Mouse (Mus musculus) cerebellum, postnatal 36 days (tissue): ENCODE data around the gene Nfatc3.

Source experiments
- DNase-seq, 2 experiments: peaks; one replicate each; pipeline ENCODE4 v3.0.0; 2021 to 2022; ENCODE audit warnings: mixed read lengths in 2 of 2

Nfatc3 gene

GRCm38 (mm10) chr8:106059613-106060371 is 1.2 kb downstream of the Nfatc3 start:
- DNase-seq = no peak

DNA sequence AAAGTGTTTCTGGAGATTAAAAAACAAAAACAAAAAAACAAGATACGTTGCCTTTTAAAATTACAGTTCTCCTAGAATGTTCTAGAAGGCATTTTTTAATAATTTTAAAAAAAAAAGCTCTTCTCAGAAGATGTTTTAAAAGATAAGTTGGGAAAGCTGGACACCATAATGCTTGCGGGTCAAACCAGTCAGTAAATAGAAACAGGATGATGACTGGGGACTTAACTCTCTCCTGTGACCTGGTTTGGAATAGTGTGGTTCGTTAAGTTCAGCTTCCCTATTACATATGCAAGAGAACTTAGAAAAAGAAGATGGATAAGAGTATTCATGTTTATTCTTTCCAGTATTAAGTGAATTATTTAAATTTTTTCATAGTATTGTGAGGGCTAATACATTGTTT is 1.9 kb downstream of the Nfatc3 start:
- DNase-seq = no peak

DNA sequence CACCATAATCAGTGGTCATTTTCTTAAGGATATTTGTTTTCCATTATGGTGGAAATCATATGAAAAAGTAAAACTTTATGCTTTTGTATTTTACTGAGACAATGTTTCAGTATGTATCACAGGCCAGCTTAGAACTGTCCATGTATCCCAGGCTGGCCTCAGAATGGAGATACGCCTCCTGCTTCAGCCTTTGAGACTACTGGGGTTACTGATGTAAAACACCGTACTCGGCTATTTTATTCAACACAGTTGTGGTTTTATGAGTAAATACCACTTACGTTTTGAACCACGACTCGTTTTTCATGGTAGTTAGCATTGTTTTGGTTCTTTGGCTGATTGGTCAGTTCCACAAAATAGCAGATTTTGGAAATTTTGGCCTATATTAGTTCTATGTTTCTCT is 3.0 kb downstream of the Nfatc3 start:
- no peak for DNase-seq

DNA sequence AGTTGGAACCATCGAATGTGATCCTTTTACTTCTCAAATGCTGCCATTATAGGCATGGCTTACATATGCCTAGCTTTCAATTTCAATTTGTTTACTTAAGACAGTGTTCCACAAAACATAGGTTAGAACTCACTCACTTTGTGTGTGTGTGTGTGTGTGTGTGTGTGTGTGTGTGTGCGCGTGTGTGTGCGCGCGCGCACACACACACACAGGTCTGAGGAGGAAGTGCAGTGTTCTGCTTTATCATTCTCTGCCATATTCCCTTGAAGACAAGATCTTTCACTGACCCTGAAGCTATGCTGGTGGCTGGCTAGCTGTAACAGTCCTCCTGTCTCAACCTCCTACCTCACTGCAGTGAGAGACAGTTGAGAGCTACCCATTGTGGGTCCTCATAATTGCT is 4.4 kb downstream of the Nfatc3 start:
- DNase-seq = no peak

DNA sequence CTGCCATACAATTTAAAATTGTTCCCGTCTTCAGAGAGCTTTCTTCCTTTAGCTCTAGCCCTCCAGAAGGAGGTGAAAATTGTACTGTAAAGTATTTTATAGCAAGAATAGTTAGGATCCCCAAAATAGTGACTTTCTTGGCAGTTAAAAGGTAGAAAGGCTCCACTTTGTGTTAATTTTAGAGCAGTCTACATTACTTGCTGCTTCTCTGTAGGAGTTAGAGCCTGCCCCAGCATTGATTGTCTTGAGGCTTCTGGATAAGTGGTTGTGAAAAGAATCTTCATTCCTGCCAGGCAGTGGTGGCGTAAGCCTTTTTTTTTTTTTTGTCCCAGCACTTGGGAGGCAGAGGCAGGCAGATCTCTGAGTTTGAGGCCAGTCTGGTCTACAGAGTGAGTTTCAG is 8.1 kb downstream of the Nfatc3 start:
- DNase-seq = no peak

GRCm38 (mm10) chr8:106069565-106069964 is 10.9 kb downstream of the Nfatc3 start:
- no peak for DNase-seq

GRCm38 (mm10) chr8:106072113-106072512 is 13.5 kb downstream of the Nfatc3 start:
- DNase-seq = no peak

GRCm38 (mm10) chr8:106074236-106074635 is 15.6 kb downstream of the Nfatc3 start:
- DNase-seq = no peak

DNA sequence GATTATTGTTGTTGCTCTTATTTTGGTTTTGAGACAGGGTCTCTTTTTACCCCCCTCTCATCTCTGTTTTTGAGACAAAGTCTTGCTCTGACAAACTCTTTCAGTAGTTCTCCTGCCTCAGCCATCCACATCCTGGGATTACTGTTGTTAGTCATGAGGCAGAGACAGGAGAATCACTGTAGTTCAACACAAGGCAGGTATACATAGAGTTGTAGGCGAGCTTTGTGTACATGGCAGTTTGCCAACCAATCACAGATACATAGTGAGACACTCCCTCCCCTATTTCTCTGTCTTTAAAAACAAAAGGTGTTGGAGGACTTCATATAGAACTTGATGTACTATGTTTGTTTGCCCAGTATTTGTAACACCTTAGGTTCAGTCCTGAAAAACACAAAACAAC is 16.0 kb downstream of the Nfatc3 start:
- no peak for DNase-seq

DNA sequence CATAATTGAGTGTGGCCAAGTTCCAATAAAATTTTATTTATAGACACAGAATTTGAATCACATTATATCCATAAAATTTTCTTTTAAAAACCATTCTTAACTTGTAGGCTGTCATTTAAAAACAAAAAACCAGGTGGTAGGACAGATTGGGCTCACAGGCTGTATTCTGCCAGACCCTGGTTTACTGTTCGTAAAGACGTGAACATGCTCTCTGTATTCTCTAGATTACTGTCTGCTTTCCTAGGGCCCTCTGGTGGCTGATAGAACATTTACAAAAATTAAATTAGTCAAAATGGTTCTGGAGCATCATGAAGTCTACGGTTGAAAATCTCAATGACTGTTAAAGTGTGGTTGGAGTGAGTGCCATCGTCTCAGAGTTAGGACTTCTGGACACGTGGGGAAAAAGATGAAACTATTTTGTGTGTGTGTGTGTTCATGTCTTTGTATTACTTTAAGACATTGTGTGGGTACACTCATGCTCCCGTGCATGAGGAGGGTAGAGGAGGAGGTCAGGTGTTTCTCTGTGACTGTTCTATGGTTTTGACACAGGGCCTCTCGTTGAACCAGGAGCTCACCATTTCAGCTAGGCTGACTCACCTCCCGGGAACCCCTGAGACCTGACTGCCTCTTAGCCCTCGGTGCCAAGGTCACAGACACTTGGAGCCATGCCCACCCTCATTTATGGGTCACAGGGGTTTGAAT is 16.7 kb downstream of the Nfatc3 start:
- DNase-seq = peak in 1 of 2 experiments; percentile 20

DNA sequence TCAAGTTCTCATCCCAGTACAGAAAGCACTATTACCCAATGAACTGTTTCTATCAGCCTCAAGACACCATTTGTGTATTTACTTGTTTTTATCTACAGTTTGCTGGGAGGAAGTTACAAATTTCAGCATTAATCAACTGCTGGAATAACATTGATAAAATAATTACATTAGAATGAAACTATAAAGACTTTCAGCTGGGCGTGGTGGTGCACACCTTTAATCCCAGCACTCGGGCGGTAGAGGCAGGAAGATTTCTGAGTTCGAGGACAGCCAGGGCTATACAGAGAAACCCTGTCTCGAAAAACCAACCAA is 17.2 kb downstream of the Nfatc3 start:
- DNase-seq = no peak

- peak in 1 of 2 experiments; percentile 16 for DNase-seq
Observed at GRCm38 (mm10) chr8:106076612-106077011, 18.0 kb downstream of the Nfatc3 start.

DNA sequence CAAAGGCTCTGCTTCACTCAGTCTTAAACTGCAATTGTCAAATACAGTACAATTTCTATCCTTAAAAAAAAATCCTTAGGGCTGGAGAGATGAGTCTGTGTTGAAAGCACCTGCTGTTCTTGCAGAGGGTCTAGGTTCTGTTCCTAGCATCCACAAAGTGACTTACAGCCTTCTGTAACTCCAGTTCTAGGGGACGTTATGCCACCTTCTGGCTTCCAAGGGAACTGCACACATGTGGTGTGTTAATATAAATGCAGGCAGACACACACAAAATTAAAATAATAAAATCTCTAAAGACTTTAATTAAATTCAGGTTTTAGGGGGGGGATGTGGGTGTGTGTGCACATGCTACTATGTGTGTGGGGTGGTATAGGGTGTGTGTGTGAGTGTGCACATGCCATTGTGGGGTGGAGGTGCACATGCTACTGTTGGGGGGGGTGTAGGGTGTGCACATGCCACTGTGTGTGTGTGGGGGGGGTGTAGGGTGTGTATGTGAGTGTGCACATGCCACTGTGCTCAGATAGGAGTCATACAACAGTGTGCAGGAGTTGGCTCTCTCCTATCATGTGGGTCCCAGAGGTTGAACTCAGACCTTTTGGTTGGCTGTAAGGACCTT is 18.9 kb downstream of the Nfatc3 start:
- DNase-seq = no peak

DNA sequence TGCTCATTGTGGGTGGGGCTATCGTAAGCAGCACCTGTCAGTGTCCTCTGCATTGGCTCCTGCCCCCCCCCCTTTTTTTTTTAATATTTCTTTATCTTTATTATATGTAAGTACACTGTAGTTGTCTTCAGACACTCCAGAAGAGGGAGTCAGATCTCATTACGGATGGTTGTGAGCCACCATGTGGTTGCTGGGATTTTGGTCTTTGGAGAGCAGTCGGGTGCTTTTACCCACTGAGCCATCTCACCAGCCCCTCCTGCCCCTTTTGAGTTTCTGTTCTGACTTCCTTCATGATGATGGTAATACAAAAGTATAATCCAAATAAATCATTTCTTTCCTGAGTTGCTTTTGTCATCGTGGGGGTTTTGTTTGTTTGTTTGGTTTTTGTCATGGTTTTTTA is 43.7 kb downstream of the Nfatc3 start:
- no peak for DNase-seq

DNA sequence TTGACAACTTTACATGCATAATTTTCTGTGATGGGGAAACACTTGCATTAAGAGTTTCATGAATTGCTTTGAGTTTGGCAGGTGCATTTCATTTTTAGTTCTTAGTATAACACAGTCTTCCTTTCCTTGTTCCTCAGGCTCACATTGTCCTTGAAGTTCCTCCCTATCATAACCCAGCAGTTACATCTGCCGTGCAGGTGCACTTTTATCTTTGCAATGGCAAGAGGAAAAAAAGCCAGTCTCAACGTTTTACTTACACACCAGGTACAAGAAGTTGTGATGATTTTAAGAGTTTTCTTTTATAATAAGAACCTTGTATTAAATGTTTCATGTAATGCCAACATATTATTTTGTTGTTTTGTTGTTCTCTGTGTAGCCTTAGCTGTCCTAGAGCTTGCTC is 45.2 kb downstream of the Nfatc3 start:
- DNase-seq = no peak

DNA sequence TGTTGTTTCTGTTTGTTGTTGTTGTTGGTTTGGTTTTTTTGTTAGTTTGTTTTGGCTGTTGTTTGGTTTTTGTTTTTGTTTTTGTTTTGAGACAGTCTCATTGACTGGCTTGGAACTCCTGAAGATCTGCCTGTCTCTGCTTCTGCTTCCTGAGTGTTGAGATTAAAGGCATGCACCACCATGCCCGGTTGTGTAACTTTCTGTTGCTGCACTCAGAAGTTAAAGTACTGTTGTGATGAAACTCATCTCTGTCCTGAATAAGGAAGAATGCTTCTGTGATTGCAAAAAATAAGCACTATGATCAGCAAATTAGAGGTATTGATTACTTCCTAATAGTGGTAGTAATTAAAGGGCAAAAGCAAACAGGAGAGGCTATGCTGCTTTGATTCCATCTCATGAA is 47.6 kb downstream of the Nfatc3 start:
- no peak for DNase-seq

DNA sequence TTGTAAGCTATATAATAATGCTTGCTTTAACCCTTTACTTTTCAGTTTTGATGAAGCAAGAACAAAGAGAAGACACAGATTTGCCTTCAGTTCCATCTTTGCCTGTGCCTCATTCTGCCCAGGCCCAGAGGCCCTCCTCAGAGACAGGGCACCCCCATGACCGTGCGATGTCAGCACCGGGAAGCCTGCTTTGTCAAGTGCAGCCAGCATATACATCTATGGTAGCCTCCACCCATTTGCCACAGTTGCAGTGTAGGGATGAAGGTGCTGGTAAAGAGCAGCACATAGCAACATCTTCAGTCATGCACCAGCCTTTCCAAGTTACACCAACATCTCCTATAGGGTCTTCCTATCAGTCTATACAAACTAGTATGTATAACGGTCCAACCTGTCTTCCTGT is 49.4 kb downstream of the Nfatc3 start:
- DNase-seq = peak; percentile 7 to 13

DNA sequence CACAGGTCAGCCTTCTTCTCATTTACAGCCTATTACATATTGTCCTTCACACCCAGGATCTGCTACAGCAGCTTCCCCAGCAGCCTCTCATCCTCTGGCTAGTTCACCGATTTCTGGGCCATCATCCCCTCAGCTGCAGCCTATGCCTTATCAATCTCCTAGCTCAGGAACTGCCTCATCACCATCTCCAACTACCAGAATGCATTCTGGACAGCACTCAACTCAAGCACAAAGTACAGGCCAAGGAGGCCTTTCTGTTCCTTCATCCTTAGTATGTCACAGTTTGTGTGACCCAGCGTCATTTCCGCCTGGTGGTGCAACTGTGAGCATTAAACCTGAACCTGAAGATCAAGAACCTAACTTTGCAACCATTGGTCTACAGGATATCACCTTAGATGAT is 50.1 kb downstream of the Nfatc3 start:
- no peak for DNase-seq

DNA sequence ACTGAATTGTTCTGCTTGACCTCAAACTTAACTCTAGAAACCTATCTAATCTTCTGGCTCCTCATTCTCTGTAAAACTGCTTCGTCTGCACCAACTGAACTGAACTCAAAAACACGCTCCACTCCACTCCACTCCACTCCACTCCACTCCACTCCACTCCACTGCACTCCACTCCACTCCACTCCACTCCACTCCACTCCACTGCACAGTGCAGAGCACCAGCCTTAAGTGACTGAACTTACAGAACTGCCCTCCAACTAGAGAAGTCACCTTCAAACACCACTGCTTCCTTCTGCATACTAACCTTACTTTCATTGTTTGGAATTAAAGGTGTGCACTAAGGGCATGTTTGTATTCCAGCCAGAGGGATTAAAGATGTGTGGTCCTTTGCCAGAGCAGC is 53.4 kb downstream of the Nfatc3 start:
- DNase-seq = no peak

DNA sequence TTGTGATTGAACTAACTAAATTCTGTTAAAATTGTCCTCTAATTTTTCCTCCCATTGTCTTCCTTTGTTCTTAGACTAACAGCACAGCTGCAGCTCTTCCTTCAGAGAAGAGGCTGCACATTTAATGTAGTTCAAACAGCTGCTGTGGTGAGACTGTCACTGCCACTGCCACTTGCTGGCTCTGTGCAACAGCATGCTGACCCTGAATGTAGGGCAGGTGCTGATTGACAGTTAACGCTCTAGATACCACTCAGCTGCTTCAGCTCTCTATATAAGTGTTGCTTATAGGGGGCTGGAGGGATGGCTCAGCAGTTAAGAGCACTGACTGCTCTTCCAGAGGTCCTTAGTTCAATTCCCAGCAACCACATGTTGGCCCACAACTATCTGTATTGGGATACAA is 53.9 kb downstream of the Nfatc3 start:
- DNase-seq = no peak

DNA sequence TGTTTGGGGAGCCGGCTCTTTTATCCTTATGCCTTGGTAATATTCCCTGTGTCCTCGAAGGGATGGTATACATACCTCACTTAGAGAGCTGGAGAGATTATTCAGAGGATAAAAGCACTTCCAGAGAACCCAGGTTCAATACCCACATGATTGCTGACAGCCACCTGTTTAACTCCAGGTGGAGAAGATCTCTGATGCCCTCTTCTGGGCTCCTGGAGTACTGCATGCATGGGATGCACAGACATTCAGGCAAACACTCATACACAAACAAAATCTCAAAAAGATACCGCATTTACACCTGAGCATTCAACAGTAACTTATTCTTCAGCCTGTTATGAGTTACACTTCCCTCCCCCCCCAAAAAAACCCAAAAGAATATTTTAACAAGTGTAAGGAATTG is 57.3 kb downstream of the Nfatc3 start:
- DNase-seq = peak in 1 of 2 experiments; percentile 28

GRCm38 (mm10) chr8:106123443-106123842 is 64.8 kb downstream of the Nfatc3 start:
- no peak for DNase-seq

DNA sequence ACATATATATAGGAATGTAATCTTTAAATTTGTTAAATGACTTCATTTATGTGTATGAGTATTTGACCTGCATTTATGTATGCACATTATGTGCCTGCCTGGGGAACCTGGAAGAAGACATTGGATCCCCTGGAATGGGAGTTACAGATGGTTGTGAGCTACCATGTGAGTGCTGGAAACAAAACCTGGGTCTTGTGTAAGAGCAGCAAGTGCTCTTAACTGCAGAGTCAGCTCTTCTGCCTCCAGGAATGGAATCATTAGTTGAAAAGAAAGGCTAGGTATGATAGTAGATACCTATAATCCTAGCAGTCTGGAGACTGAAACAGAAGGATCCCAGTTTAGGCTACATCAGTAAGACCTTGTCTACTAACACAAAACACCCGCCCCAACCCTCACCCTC is 67.4 kb downstream of the Nfatc3 start:
- DNase-seq = no peak

- DNase-seq = no peak
Observed at GRCm38 (mm10) chr8:106127054-106127453, 68.4 kb downstream of the Nfatc3 start.
